ENCODE assay signal across 12 mouse cellular contexts in genomic region chr15:98951122-98952062, GRCm38 (mm10). TPM values are rescaled to one million over a fixed set of nuclear protein-coding genes. Genes with fewer than 3 reads are reported as not detected.
DNase-seq lines count a peak whose midpoint lies in the region; ATAC-seq and TF ChIP-seq lines count a peak whose summit lies in the region.
"Not testable (repeated sequence)": the region's sequence is repeated elsewhere in the genome, so short reads cannot be mapped to it uniquely, and the experiment has no call there.
"Had no signal": no experiment of that assay in that cellular context is flagged by ENCODE, and none has a peak within 500 bp of the region (broad histone marks: within the 10 kb centered on the region; RNA-seq: fewer than 3 reads in every experiment).

No protein-coding gene starts in this region.

- H3K9me3 ChIP-seq in CH12.LX (replicated peaks; ENCODE audit: low read length); forebrain, embryonic 12.5 days; heart, embryonic 15.5 days (replicated peaks); intestine, embryonic 16.5 days (ENCODE audit: control insufficient read depth, low read length); limb, embryonic 15.5 days; midbrain, embryonic 10.5 days (replicated peaks); neural tube, embryonic 15.5 days (replicated peaks): not testable (repeated sequence)

- in situ Hi-C loops in CH12.LX (cut with MboI; ENCODE audit: low pct_ligation_motif_present, low pct_unique_long_range_greater_than_20kb, low sequenced_read_pairs): not testable (repeated sequence)

- TF ChIP-seq CTCF in CH12.LX (conservative IDR thresholded peaks at IDR 0.05 in 1 of 2, IDR thresholded peaks at IDR 0.05 in 1 of 2; ENCODE audit: low read depth in 2 of 2, low read length in 2 of 2): not testable (repeated sequence)

- H3K36me3 ChIP-seq in CH12.LX (replicated peaks in 1 of 2; ENCODE audit: control insufficient read depth in 1 of 2, insufficient read depth in 1 of 2, low read length in 1 of 2): peaks cover 8 to 18% of the 10 kb centered on the region in 2 experiments
- H3K36me3 ChIP-seq in forebrain, embryonic 12.5 days (replicated peaks): peaks cover 19% of the 10 kb centered on the region
- not testable (repeated sequence) for H3K36me3 ChIP-seq in heart, embryonic 15.5 days; intestine, embryonic 16.5 days (ENCODE audit: control insufficient read depth, insufficient read depth, low read length); limb, embryonic 15.5 days; neural tube, embryonic 15.5 days
- peaks cover 32% of the 10 kb centered on the region for H3K36me3 ChIP-seq in midbrain, embryonic 10.5 days

- TF ChIP-seq POLR2A in CH12.LX (IDR thresholded peaks at IDR 0.05; ENCODE audit: low read depth, low read length): not testable (repeated sequence)

- not testable (repeated sequence) for H3K9ac ChIP-seq in CH12.LX (ENCODE audit: insufficient read depth, low read depth); limb, embryonic 15.5 days
- H3K9ac ChIP-seq in forebrain, embryonic 12.5 days: peak overlapping the region; percentile 99
- H3K9ac ChIP-seq in heart, embryonic 15.5 days: peak overlapping the region; percentile 32; the same call in 1 of the 2 replicates
- H3K9ac ChIP-seq in intestine, embryonic 16.5 days (ENCODE audit: low read depth, low read length): peak overlapping the region; percentile 55; the same call in 1 of the 2 replicates
- peak overlapping the region; percentile 100 for H3K9ac ChIP-seq in neural tube, embryonic 15.5 days (replicated peaks)

- peak overlapping the region in 1 of 3 experiments; percentile 75 for H3K4me3 ChIP-seq in CH12.LX (replicated peaks in 1 of 3; ENCODE audit: low read depth in 2 of 3, low read length in 2 of 3, poor library complexity in 1 of 3)
- H3K4me3 ChIP-seq in forebrain, embryonic 12.5 days (replicated peaks): peak overlapping the region; percentile 91
- H3K4me3 ChIP-seq in heart, embryonic 15.5 days: peak overlapping the region; percentile 86
- peak overlapping the region; percentile 44 for H3K4me3 ChIP-seq in intestine, embryonic 16.5 days (ENCODE audit: low read length)
- peak overlapping the region; percentile 83 for H3K4me3 ChIP-seq in limb, embryonic 15.5 days
- H3K4me3 ChIP-seq in midbrain, embryonic 10.5 days: peak overlapping the region; percentile 96
- peak overlapping the region; percentile 83 for H3K4me3 ChIP-seq in neural tube, embryonic 15.5 days (replicated peaks)

- DNase-seq in CH12.LX (ENCODE audit: extremely low read depth); midbrain, embryonic 10.5 days (ENCODE audit: low spot score): not testable (repeated sequence)
- peak; percentile 57 to 60 for DNase-seq in cerebellum, postnatal 10 days

- H3K27ac ChIP-seq in CH12.LX (ENCODE audit: insufficient read depth, low read depth); intestine, embryonic 16.5 days (ENCODE audit: low read length): not testable (repeated sequence)
- H3K27ac ChIP-seq in forebrain, embryonic 12.5 days: peak overlapping the region; percentile 100
- H3K27ac ChIP-seq in heart, embryonic 15.5 days: peak overlapping the region; percentile 97
- peak overlapping the region; percentile 76; the same call in 1 of the 2 replicates for H3K27ac ChIP-seq in limb, embryonic 15.5 days
- peak overlapping the region; percentile 99 for H3K27ac ChIP-seq in midbrain, embryonic 10.5 days (replicated peaks)
- peak overlapping the region; percentile 100 for H3K27ac ChIP-seq in neural tube, embryonic 15.5 days (replicated peaks)

- 85% methylated on average over 11 of the region's 15 CpGs for WGBS in forebrain, embryonic 12.5 days
- WGBS in heart, embryonic 15.5 days: 74% methylated on average over 11 of the region's 15 CpGs
- WGBS in intestine, embryonic 16.5 days: 75% methylated on average over 11 of the region's 15 CpGs
- WGBS in limb, embryonic 15.5 days: 83% methylated on average over 11 of the region's 15 CpGs
- WGBS in midbrain, embryonic 10.5 days: 94% methylated on average over 11 of the region's 15 CpGs
- WGBS in neural tube, embryonic 15.5 days: 32% methylated on average over 11 of the region's 15 CpGs

- not testable (repeated sequence) for ATAC-seq in forebrain, embryonic 12.5 days (ENCODE audit: low FRiP score); heart, embryonic 15.5 days (replicated peaks; ENCODE audit: insufficient number of reproducible peaks, insufficient read depth, low FRiP score, low read depth); intestine, embryonic 16.5 days; limb, embryonic 15.5 days (ENCODE audit: insufficient number of reproducible peaks, low FRiP score, low TSS enrichment, low read depth); neural tube, embryonic 15.5 days (ENCODE audit: low FRiP score)

- dilution Hi-C loops in CH12.LX (cut with MboI; ENCODE audit: extremely low pct_ligation_motif_present, extremely low pct_unique_long_range_greater_than_20kb, low sequenced_read_pairs): not testable (repeated sequence)

- H3K79me2 ChIP-seq in CH12.LX (replicated peaks; ENCODE audit: control insufficient read depth, extremely low read depth, insufficient read depth, poor library complexity, severe bottlenecking): not testable (repeated sequence)

- H3K4me1 ChIP-seq in CH12.LX (ENCODE audit: control insufficient read depth in 1 of 2, insufficient read depth in 2 of 2): peaks cover 5 to 34% of the 10 kb centered on the region in 2 experiments
- peaks cover 27% of the 10 kb centered on the region for H3K4me1 ChIP-seq in forebrain, embryonic 12.5 days
- peaks cover 15% of the 10 kb centered on the region for H3K4me1 ChIP-seq in heart, embryonic 15.5 days (replicated peaks)
- not testable (repeated sequence) for H3K4me1 ChIP-seq in intestine, embryonic 16.5 days (ENCODE audit: control insufficient read depth, insufficient read depth, low read length)
- H3K4me1 ChIP-seq in limb, embryonic 15.5 days: peaks cover 16% of the 10 kb centered on the region
- H3K4me1 ChIP-seq in midbrain, embryonic 10.5 days: peaks cover 52% of the 10 kb centered on the region
- H3K4me1 ChIP-seq in neural tube, embryonic 15.5 days: peaks cover 32% of the 10 kb centered on the region

- TF ChIP-seq EP300 in CH12.LX (IDR thresholded peaks at IDR 0.05; ENCODE audit: low read length): not testable (repeated sequence)

- not testable (repeated sequence) for TF ChIP-seq RAD21 in CH12.LX (IDR thresholded peaks at IDR 0.05; ENCODE audit: low read depth, low read length)

- not testable (repeated sequence) for H3K27me3 ChIP-seq in CH12.LX (replicated peaks); forebrain, embryonic 12.5 days; heart, embryonic 15.5 days; intestine, embryonic 16.5 days (replicated peaks; ENCODE audit: control insufficient read depth, insufficient read depth, low read length); limb, embryonic 15.5 days; midbrain, embryonic 10.5 days (ENCODE audit: low read depth, poor library complexity, severe bottlenecking); neural tube, embryonic 15.5 days (replicated peaks)

- H3K4me2 ChIP-seq in CH12.LX (ENCODE audit: insufficient read depth, low read depth, poor library complexity, severe bottlenecking): peak overlapping the region; percentile 63
- H3K4me2 ChIP-seq in forebrain, embryonic 12.5 days: peak overlapping the region; percentile 66
- peak overlapping the region; percentile 61 for H3K4me2 ChIP-seq in heart, embryonic 15.5 days
- H3K4me2 ChIP-seq in intestine, embryonic 16.5 days (ENCODE audit: low read depth, low read length): peak overlapping the region; percentile 69
- peak overlapping the region; percentile 55 for H3K4me2 ChIP-seq in limb, embryonic 15.5 days
- peak overlapping the region; percentile 67 for H3K4me2 ChIP-seq in neural tube, embryonic 15.5 days

RNA-seq across cellular contexts. Expression of gene Gm49450, which starts 2.0 kb away (rescaled TPM):
- total RNA-seq in CH12.LX (2012; rRNA removed) (0.38 TPM in 1 of 2 replicates, not detected in the other), CH12.LX (2014; rRNA removed) (0.81 and 4.7 TPM in 2 replicates)
- polyA plus RNA-seq in CH12.LX (2012; ENCODE audit: insufficient read length, low read depth): 125 TPM in 1 of 2 replicates, not detected in the other
- not detected in 2 replicates for polyA plus RNA-seq in forebrain, embryonic 12.5 days (2016; fragmentation: Nextera tagmentation; extraction: Ambion mirVana)
- not detected in 2 replicates for polyA plus RNA-seq in heart, embryonic 15.5 days (2015; fragmentation: Nextera tagmentation; extraction: Ambion mirVana)
- polyA plus RNA-seq in intestine, embryonic 16.5 days (2015; fragmentation: Nextera tagmentation; extraction: Ambion mirVana): not detected in 2 replicates
- not detected in 2 replicates for polyA plus RNA-seq in limb, embryonic 15.5 days (2015; fragmentation: Nextera tagmentation; extraction: Ambion mirVana)
- not detected in 2 replicates for polyA plus RNA-seq in midbrain, embryonic 10.5 days (2016; fragmentation: Nextera tagmentation; extraction: Ambion mirVana)
- polyA plus RNA-seq in neural tube, embryonic 15.5 days (2015; fragmentation: Nextera tagmentation; extraction: Ambion mirVana): not detected in 2 replicates
- total RNA-seq: adrenal gland, postnatal 10 days; gastrocnemius, postnatal 14 days; heart, postnatal 36 days had no signal
- polyA plus RNA-seq: thymus, postnatal 0 days had no signal

RNA-seq across cellular contexts. Expression of gene Tuba1a, which starts 2.1 kb away (rescaled TPM):
- 153 and 181 TPM in 2 replicates for total RNA-seq in CH12.LX (2012; rRNA removed)
- total RNA-seq in CH12.LX (2014; rRNA removed): 438 and 533 TPM in 2 replicates
- polyA plus RNA-seq in CH12.LX (2012; ENCODE audit: insufficient read length, low read depth): 254 and 283 TPM in 2 replicates
- polyA plus RNA-seq in forebrain, embryonic 12.5 days (2016; fragmentation: Nextera tagmentation; extraction: Ambion mirVana): 7,386 and 7,785 TPM in 2 replicates
- 719 and 906 TPM in 2 replicates for polyA plus RNA-seq in heart, embryonic 15.5 days (2015; fragmentation: Nextera tagmentation; extraction: Ambion mirVana)
- polyA plus RNA-seq in intestine, embryonic 16.5 days (2015; fragmentation: Nextera tagmentation; extraction: Ambion mirVana): 816 and 895 TPM in 2 replicates
- 1,206 and 1,410 TPM in 2 replicates for polyA plus RNA-seq in limb, embryonic 15.5 days (2015; fragmentation: Nextera tagmentation; extraction: Ambion mirVana)
- polyA plus RNA-seq in midbrain, embryonic 10.5 days (2016; fragmentation: Nextera tagmentation; extraction: Ambion mirVana): 4,467 and 6,520 TPM in 2 replicates
- 10,639 and 13,509 TPM in 2 replicates for polyA plus RNA-seq in neural tube, embryonic 15.5 days (2015; fragmentation: Nextera tagmentation; extraction: Ambion mirVana)

RNA-seq across cellular contexts. Expression of gene Tuba1b, which starts 17.0 kb away (rescaled TPM):
- total RNA-seq in CH12.LX (2012; rRNA removed) (1,149 and 1,670 TPM in 2 replicates), CH12.LX (2014; rRNA removed) (2,803 and 2,960 TPM in 2 replicates)
- polyA plus RNA-seq in CH12.LX (2012; ENCODE audit: insufficient read length, low read depth): 2,789 and 2,851 TPM in 2 replicates
- 1,790 and 1,867 TPM in 2 replicates for polyA plus RNA-seq in forebrain, embryonic 12.5 days (2016; fragmentation: Nextera tagmentation; extraction: Ambion mirVana)
- 1,310 and 1,493 TPM in 2 replicates for polyA plus RNA-seq in heart, embryonic 15.5 days (2015; fragmentation: Nextera tagmentation; extraction: Ambion mirVana)
- polyA plus RNA-seq in intestine, embryonic 16.5 days (2015; fragmentation: Nextera tagmentation; extraction: Ambion mirVana): 1,159 and 1,322 TPM in 2 replicates
- 1,374 and 1,490 TPM in 2 replicates for polyA plus RNA-seq in limb, embryonic 15.5 days (2015; fragmentation: Nextera tagmentation; extraction: Ambion mirVana)
- 2,448 and 2,588 TPM in 2 replicates for polyA plus RNA-seq in midbrain, embryonic 10.5 days (2016; fragmentation: Nextera tagmentation; extraction: Ambion mirVana)
- 1,446 and 1,534 TPM in 2 replicates for polyA plus RNA-seq in neural tube, embryonic 15.5 days (2015; fragmentation: Nextera tagmentation; extraction: Ambion mirVana)

RNA-seq across cellular contexts. Expression of gene Lmbr1l, which starts 33.4 kb away (rescaled TPM):
- total RNA-seq in CH12.LX (2012; rRNA removed): 19.7 and 23.4 TPM in 2 replicates
- 27.5 and 30.4 TPM in 2 replicates for total RNA-seq in CH12.LX (2014; rRNA removed)
- polyA plus RNA-seq in CH12.LX (2012; ENCODE audit: insufficient read length, low read depth): 22.4 and 27.9 TPM in 2 replicates
- polyA plus RNA-seq in forebrain, embryonic 12.5 days (2016; fragmentation: Nextera tagmentation; extraction: Ambion mirVana): 30.6 and 41.5 TPM in 2 replicates
- polyA plus RNA-seq in heart, embryonic 15.5 days (2015; fragmentation: Nextera tagmentation; extraction: Ambion mirVana): 10.7 and 13.7 TPM in 2 replicates
- 20.4 and 23.6 TPM in 2 replicates for polyA plus RNA-seq in intestine, embryonic 16.5 days (2015; fragmentation: Nextera tagmentation; extraction: Ambion mirVana)
- 19.7 and 21.8 TPM in 2 replicates for polyA plus RNA-seq in limb, embryonic 15.5 days (2015; fragmentation: Nextera tagmentation; extraction: Ambion mirVana)
- 24.7 and 28.6 TPM in 2 replicates for polyA plus RNA-seq in midbrain, embryonic 10.5 days (2016; fragmentation: Nextera tagmentation; extraction: Ambion mirVana)
- 27.9 and 28.6 TPM in 2 replicates for polyA plus RNA-seq in neural tube, embryonic 15.5 days (2015; fragmentation: Nextera tagmentation; extraction: Ambion mirVana)

RNA-seq across cellular contexts. Expression of gene Dhh, which starts 53.1 kb away (rescaled TPM):
- total RNA-seq in CH12.LX (2012; rRNA removed) (not detected in 2 replicates), CH12.LX (2014; rRNA removed) (not detected in 2 replicates)
- not detected in 2 replicates for polyA plus RNA-seq in CH12.LX (2012; ENCODE audit: insufficient read length, low read depth)
- 0.45 and 0.51 TPM in 2 replicates for polyA plus RNA-seq in forebrain, embryonic 12.5 days (2016; fragmentation: Nextera tagmentation; extraction: Ambion mirVana)
- 2.1 and 4.2 TPM in 2 replicates for polyA plus RNA-seq in heart, embryonic 15.5 days (2015; fragmentation: Nextera tagmentation; extraction: Ambion mirVana)
- polyA plus RNA-seq in intestine, embryonic 16.5 days (2015; fragmentation: Nextera tagmentation; extraction: Ambion mirVana): 0.83 and 1.6 TPM in 2 replicates
- polyA plus RNA-seq in limb, embryonic 15.5 days (2015; fragmentation: Nextera tagmentation; extraction: Ambion mirVana): 1.8 and 2.7 TPM in 2 replicates
- 0.27 and 0.58 TPM in 2 replicates for polyA plus RNA-seq in midbrain, embryonic 10.5 days (2016; fragmentation: Nextera tagmentation; extraction: Ambion mirVana)
- 2.5 and 3.2 TPM in 2 replicates for polyA plus RNA-seq in neural tube, embryonic 15.5 days (2015; fragmentation: Nextera tagmentation; extraction: Ambion mirVana)
